Mouse (Mus musculus): ENCODE measurements around the gene Nt5c3b. TPM values are rescaled to one million over a fixed set of nuclear protein-coding genes. Genes with fewer than 3 reads are reported as not detected.
A peak's percentile ranks its signal among the peaks of the same experiment; 100 is the strongest.

Nt5c3b gene
- total RNA-seq, 2 experiments from 2014 or later = 56.9 to 62.8 TPM

DNA sequence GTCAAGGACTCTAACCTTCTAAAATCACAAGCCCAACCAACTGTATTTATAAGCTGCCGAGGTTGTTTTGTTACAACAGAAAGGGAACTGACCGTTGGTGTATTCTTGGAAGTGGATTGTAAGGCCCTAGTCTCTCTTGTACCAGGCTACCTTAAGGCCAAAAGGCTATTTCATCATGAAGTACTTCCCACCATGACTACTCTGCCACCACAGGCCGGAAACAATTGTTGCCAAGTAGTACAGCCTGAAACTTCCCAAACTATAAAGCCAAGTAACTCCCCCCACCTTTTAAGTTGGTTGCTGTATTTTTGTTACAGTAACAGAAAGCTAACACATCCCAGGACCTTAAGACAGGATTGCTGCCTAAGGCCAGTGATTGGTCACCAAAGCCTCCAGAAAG is 14.8 kb downstream of the Nt5c3b start:
- DNase-seq = no peak

DNA sequence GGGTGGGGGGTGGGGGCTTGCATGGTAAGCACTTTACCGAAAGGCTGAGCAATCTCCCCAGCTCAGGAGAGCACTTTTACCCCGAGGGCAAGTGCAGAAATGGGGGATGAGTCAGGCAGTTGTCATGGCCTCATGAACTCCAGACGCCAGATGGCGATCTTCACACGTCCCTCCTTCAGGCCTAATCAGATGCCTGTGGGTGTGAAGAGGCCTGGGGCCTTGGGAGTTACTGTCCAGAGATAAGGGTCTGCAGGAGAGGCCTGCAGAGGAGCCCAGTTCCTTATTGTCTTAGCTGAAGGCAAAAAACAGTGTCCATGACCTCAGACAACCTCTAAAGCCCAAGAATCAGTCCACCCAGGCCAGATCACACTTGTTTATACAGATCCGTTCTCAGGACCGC is 15.8 kb downstream of the Nt5c3b start:
- DNase-seq = peak; percentile 55

DNA sequence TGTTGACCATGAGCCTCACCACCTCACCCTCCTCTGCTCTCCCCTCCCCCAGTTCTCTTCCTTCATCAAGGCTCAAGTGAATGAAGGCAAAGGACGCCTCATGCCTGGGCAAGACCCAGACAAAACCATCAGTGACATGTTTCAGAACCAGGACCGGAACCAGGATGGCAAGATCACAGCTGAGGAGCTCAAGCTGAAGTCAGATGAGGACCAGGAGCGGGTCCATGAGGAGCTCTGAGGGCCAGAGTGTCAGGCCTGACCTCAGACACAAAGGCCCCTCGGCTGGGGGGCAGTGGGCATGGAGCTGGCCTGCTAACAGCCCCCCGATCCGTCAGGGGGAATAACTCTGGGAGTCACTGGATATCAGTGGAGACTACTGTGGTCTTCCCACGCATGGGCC is 17.8 kb downstream of the Nt5c3b start:
- no peak for DNase-seq

DNA sequence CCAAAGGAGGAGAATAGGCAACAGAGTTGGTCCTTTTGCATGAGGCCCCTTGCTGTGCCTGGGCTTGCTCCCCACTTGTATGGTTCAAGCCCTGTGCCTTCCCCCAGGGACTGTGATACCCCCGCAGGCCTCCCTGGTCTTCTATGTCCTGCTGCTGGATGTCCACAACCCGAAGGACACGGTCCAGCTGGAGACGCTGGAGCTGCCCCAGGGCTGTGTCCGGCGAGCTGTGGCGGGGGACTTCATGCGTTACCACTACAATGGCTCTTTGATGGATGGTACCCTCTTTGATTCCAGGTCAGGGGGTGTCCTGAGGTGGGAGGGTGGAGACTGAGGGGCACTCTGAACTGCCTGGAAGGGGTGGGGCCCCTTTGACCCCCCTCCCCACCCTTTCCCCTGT is 20.1 kb downstream of the Nt5c3b start:
- no peak for DNase-seq

DNA sequence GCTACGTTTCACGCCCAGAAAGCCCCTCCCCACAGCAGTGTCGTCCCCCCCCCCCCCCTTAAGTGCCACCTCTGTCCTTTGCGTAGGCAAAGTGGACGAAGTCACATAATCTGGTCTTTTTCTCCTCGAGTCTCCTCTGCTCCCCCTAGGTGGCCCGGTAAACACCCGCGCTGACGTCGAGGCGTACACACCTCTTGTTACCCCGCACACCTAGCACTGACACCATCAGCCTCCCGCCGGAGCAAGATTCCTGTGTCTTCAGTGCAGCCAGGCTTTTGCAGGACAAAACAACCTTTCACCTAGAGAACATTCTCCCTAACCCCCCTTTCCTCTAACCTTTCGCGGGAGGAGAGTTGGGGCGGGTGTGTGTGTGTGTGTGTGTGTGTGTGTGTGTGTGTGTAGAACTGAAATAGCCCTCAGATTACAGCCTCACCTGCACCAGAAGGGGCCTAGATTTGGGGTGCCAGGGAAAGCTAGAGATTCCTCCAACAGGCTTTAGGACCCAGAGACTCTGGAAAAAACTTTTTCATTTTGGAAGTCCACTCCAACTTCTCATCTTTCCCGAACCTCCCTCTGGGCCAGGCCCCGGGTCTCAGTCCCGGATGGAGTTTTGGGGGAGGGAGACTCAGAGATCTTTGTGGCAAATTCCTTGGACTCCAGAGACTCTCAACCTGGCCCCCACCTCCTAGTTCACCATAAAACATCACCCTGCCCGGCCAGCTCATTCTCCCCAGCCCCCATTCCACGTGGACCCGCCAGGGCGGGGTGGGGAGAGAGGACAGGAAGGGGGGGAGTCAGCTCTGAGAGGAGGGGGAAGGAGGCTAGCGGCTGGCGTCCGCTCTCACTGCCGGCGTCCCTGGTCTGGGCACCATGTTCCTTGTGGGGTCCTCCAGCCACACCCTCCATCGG is 26.4 kb downstream of the Nt5c3b start, which contains the start of gene Fkbp10:
TSS of gene Fkbp10 (plus strand) at position 784 of the 909 bp plus-strand sequence.
- DNase-seq = no peak

DNA sequence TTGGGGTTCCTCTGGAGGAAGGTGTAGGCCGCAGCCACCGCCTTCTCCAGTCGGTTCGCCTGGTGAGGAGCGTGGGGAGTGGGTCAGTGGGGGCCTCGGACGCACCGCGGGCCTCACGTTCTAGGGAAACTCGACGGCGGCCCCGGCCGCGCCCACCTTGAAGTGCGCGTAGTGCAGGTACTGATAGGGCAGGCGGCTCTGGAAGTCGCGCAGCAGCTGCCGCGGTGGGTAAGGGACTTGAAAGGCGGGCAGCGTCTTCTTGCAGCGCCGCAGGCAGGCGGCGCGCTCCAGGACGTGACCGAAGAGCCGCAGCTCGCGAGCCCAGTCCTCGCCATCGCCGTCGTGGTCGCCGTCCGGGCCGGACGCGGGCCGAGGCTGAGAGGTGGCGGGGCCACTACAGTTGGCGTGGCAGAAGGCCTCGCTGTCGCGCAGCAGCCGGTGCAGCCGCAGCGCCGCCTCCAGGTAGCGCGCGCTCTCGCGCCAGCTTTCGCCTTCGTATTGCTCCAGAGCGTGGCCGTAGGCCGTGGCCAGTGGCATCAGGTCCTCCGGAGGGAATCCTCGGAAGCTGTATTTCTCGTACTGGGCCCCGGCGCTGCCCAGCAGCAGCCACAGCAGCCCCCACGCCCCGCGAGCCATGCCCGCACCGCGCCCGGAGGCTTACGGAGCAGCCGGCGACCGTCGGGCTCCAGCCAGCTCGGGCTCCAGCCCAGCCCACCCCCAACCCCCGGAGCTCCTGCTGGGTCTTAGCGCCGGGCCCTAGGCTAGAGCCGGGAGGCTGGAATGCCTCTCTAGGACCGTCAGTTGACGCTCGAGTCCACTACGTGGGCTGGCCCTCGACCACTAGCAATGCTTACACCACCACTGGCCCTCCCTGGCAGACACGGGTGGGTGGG is 27.3 kb downstream of the Nt5c3b start, which contains the start of gene P3h4:
TSS of gene P3h4 (minus strand) at position 816 of the 893 bp plus-strand sequence.
- peak; percentile 72 to 76 for DNase-seq

DNA sequence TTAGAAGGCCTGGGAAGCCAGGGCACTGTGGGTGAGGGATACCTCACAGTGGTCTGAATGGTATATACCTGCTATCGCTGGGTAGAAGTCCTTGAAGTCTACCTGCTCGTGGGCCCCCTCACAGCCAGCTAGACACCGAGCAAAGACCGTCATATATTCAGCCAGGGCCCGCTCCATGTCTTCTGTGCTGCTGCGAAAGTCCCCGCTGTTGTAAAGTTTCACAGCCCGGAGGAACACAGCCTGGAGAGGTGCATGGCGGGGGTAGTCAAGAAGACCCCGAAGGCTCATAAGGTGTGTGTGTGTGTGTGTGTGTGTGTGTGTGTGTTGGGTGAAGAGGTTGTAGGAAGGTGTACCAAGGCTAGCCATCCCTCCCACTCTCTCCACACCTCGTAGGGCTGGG is 28.1 kb downstream of the Nt5c3b start:
- DNase-seq = no peak

DNA sequence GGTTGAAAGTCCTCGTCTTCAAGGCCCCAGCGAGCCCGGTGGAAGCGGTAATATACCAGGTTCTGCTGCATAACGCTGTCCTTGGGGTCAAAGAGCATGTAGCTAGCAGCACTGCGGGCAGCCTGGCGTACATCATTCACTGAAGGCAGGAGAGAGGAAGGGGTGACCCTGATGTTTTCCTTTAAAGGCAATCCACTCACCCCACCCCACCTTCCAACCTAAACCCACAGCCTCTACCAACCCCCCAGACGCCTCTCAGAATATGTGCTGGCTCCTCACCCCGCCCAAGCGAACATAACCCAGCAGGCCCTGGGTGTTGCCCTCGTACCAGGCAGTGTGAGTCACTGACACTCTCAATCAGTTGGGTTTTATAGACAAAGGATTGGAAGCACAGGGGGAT is 29.9 kb downstream of the Nt5c3b start:
- DNase-seq = no peak

DNA sequence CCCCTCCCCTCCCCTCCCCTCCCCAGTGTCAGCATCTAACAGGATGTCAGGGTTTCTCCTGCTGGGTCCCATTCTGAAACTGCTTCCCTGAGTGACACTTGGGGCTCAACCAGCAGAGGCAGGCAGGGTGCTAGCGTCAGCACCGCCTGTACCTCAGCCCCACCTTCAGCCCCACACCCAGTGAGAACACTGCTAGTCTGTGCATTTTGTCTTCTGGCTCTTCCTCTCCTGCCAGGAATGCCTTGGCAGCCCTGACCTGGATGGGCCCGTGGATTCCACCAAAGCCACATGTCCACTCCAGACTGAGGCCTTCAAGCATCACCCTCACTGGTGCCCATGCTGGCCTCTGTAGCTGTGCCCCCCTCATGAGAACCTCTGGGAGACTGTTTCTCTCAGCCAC is 31.9 kb downstream of the Nt5c3b start:
- no peak for DNase-seq

DNA sequence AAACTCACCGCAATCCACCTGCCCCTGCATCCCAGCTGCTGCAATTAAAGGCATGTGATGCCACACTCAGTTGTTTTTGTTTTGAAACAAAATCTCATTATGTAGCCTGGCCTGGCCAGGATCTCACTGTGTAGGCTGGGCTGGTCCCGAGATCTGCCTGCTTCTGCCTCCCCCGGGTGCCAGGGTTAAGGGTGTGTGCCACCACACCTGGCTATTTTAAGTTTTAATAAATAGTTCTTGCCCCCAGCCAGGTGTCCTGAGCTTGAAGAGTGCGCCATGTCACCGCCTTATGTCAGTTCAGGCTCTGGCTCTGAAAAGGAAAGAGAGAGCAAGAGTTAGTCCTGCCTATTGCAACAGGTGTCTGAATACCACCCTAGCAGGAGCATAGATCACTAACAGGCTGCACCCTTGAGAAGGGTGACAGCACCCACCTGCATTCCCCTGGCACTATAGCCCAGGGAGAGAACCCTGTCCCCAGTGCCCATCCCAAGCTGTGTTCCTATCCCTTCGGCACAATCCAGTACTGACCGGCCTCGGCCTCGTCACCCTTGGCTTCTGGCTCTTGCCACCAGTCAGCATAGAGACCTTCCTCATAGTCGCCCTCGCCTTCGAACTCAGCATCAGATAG is 32.7 kb downstream of the Nt5c3b start:
- no peak for DNase-seq

DNA sequence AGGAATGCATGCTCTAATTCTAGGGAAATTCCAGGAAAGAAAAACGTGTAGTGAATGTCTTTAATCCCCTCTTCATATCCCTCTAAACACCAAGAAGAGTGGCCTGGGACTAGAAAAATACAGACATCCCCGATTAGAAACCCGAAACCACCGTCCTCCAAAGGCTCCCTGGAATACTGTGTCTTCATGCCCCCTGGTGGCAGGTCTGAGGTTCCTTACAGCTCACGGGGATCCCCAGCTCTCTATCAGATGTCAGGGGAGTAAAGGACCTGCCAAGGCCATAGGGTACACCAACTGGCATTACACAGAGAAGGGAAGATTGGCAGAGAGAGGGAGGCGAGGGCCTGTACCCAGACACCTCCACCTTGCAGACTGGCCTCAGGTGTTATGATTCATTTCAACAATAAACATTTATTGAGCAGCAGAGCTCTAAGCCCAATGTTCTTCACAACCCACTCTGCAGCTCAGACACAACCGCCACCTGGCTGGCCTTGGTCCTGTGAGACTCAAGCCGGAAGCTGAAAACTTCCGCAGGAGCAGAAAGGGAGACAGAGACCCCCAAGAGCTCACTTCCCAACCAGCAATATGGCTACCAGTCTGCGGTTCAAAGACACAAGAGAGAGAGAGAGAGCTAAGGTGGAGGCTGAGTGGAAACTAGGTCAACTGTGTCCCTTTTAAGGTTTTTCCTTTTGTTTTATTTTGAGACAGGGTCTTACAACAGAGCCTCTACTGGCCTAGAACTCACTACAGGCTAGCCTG is 33.4 kb downstream of the Nt5c3b start:
- peak in 1 of 2 experiments; percentile 48 for DNase-seq

DNA sequence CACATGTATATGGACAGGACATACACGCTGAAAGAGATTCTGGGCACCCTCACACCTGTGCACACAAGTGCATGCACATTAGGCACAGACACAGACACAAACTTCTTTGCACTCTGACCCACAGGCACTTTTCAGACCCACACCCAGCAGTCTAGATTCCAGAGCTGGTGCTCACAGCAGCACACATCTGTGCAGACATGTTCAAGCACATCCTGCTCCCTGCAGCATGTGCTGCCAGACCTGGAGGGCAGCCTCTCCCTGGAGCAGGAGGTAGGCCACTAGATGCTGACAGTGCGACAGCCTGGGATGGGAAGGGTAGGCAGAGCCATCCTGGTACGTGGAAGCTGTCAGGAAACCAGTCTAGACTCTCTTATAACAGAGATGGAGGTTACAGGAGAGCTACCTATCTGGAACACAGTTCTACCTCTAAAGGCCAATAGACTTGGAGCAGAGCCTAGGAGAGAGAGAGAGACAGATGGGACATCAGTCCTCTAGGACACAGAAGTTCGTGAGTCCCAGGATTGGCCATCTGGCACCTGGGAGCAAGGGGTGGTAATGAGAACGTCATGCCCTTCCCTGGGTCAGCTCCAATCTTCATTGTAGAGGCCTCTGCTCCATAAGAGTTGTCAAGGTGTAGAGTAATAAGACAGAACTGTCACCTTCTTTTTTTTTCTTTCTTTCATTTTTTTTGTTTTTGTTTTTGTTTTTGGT is 34.5 kb downstream of the Nt5c3b start:
- DNase-seq = no peak

DNA sequence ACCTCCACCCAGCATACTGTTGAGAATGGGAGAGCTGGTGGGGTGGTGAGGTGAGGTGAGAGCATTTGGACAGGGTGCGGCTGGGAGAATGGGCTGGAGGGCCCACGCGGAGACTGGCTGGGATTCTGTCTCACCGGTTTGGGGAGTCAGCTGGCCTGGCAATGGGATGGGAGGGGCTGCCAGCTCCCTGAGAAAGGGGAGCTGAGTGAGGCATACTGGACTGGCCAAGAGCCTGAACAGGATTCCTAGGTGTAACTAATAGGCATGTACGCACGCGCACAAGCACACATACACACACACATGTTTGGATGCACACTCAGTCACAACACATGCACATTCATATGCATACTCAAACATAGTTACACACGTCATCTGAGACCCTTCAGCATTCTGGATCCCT is 35.3 kb downstream of the Nt5c3b start:
- no peak for DNase-seq

DNA sequence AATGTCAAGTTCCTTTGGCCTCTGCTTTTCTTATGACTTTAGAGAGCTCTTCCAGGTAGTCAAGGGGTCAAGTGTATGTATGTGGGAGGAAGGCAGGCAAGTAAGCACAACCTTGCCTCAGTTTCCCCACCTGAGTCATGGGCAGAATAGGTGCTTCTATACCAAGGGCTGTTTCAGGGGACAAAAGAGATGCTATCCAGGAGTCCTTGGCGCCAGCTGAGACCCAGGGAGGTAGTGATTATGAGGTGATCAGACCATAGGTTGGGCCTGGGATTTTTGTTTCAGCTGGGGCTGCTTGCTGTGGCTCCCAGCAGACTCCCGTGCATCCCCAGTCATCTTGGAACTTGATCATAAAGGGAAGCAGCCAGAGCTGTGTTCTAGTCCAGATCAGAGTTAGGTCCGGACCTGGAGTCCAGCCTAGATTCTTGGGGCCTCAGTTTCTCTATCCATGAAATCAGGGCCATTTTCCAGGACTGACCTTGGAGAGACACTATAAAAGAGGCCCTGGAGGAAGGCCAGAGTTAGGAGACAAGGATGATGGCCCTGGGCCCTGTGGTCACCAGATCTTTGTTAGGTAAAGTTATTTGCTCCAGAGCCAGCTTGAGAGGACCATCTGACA is 37.0 kb downstream of the Nt5c3b start:
- no peak for DNase-seq

DNA sequence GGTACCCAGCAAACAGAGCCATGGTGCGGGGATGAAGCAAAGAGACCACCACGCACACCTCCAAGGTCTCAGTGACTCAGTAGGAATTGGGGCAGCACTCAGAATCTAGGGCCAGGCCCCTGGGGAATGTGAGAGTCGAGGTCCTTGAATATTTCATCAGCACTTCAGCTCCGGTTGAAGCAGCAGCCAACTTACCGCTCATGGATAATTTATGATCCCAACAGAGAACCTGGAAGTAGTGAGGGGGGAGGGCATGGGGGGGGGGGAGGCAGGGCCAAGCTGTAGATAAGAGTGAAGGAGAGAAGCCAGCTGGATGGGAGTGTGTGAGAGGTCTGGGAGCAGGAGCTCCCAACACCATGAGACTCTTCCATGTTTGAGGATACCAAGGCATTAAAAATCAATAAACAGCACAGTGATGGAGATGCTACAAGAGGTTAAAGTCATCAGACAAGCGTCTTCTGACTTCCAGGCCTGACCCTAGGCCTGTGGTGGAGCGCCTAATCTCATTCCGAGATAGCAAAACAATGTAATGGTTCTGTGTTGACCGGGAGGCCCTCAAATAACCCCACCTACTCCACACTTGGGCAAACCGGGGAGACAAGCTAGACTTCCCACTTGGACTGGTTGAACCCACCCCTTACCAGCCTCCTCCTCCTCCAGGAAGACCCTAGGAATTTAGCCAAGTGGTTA is 38.0 kb downstream of the Nt5c3b start:
- DNase-seq = no peak

DNA sequence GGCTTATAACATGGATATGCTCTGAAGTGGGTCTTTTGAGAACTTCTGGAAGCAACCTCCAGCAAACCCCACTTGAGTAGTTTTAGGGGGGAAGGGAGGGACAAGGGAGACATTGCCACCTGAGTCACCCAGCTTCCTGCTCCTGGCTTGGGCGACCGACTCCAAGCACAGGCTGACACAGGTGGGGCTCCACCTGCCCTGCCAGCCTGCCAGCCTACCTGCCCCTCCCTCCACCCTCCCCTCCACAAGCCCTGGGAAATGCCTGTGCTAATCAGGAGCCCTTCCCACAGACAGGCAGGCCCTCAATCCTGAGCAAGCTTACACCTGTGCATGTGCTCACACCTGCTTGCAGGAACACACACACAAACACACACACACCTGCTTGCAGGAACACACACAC is 38.9 kb downstream of the Nt5c3b start:
- no peak for DNase-seq

DNA sequence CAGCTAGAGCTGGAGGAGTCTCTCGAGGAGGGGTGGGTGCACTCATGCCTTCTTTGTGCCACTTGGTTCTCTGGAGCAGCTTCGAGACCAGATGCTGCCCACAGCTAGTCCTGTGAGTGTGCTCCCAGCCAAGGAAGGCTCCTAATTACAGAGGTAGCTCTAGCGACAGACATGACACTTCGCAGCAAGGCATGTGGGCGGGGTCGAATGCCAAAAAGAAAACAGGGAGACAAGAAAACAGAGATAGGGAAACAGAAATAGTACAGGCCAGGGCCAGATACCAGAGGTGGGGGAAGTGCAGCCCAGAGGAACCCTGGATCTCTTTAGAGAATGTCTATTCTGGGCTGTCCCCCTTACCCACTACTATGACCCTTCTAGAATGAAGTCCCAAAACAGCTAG is 39.4 kb downstream of the Nt5c3b start:
- DNase-seq = no peak

DNA sequence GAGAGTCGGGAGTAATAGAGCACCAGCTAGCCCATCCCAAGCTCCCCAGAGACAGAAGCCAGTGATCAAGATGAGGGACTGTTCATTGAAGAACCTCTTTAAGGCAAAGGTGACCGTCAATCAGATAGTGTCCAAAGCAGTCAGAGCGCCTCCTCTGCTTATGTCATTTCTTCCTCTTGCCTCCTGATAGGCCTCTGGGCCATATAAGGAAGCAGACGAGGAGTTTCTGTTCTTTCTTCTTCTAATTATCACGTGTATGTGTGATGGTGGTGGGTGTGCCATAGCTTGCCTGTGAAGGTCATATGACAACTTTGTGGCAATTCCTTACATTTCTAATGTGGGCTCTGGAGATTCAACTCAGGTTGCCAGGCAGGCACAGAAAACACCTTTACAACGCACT is 40.8 kb downstream of the Nt5c3b start:
- DNase-seq = no peak

DNA sequence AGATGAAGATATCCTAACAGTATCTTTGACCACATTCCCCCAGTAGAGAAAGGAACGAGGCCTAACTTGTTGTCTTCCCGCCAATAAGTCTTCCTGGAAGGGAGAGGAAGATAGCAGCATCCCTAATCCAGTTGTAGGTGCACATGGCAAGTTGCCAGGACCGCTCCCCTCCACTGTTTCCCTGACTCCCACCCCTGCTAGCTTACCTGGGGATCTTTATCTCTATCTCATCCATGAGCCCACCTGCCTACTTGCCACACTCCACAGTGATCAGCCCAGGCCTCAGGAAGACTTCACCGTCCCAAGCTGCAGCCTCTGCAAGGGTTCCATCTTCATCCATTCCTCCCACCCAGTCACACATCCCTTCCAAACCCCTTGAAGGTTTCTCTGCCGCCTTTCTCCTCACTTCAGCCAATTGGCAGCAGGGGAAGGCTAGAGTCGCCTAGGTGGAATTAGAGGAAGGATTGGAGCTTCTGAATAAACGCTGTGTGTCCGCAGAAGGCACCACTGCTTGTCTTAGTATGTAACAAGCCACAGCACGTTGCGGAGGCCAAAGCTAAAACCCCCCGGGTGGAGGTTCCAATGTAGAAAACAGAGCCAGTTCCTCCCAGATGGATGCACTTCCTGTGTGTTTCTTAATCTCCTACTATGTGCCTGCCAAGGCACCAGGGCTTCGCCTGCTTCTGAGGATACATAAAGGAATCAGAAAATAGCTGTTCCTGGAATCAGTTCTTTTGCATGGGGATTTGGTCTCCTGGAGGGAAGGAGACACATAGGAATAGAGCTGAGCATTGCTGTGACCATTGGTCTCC is 41.7 kb downstream of the Nt5c3b start:
- DNase-seq = no peak

All from layer of hippocampus, postnatal 36 days (tissue).